8 mouse cellular contexts compared by ENCODE assay signal in genomic region chr17:23598582-23599552, GRCm38 (mm10). TPM values are rescaled to one million over a fixed set of nuclear protein-coding genes. Genes with fewer than 3 reads are reported as not detected.
DNase-seq lines count a peak whose midpoint lies in the region; ATAC-seq lines count a peak whose summit lies in the region.

Zfp13 (minus strand) TSS chr17:23599487.

- ATAC-seq in inflammation-experienced regulatory T-cells, adult 6 months, result peak; percentile 95
- peak; percentile 95 for ATAC-seq in megakaryocyte-erythroid progenitor cell, adult 5-6 weeks (replicated peaks; ENCODE audit: low FRiP score, low TSS enrichment, poor library complexity, severe bottlenecking)

- intact Hi-C loops in gastrocnemius, postnatal 14 days (cut with DNase I; ENCODE audit: low total_unique reads), result no loop called here
- intact Hi-C loops in left cerebral cortex, postnatal 10 days (cut with DNase I), result no loop called here

- peak; percentile 93 to 96 for DNase-seq in adrenal gland, adult (ENCODE audit: inconsistent age in 2 of 2, low spot score in 1 of 2)
- peak; percentile 95 for DNase-seq in embryo, embryonic 10.5 days (ENCODE audit: low spot score)
- DNase-seq in gastrocnemius, postnatal 14 days, result peak; percentile 84
- DNase-seq in left cerebral cortex, postnatal 10 days (ENCODE audit: extremely low spot score in 1 of 2, low spot score in 2 of 2), result peak; percentile 73 to 92
- peak; percentile 54 to 70 for DNase-seq in right cerebral cortex, postnatal 36 days (ENCODE audit: low spot score in 2 of 2)
- peak; percentile 95 for DNase-seq in yolk sac, embryonic 10.5 days (ENCODE audit: low spot score)

RNA-seq across cellular contexts. Expression of gene Zfp13, which starts in this region (rescaled TPM):
- 1 to 10 TPM; 4.9 TPM for total RNA-seq in gastrocnemius, postnatal 14 days (2021)
- under 1 TPM in 1 of 3 experiments, not detected in 2; 0.71 TPM for polyA plus RNA-seq in inflammation-experienced regulatory T-cells, adult 6 months (2017; shearing (Covaris generic))
- 10 to 100 TPM; 29.3 to 33.8 TPM for total RNA-seq in left cerebral cortex, postnatal 10 days (2021)
- total RNA-seq in megakaryocyte-erythroid progenitor cell, adult 5-6 weeks (2014; fragmentation: Nextera tagmentation), result not detected in 2 replicates
- not detected in 2 replicates for total RNA-seq in megakaryocyte-erythroid progenitor cell, adult 5-6 weeks (2017)

Comparison
In these comparisons a context has a peak if more than half of its experiments do, and no peak if none do; other contexts are left out.
1. Peak in every context shown above with its lines: DNase-seq and ATAC-seq.
2. RNA of gene Zfp13 (total RNA-seq): 29.3 to 33.8 TPM in left cerebral cortex, postnatal 10 days and 4.9 TPM in gastrocnemius, postnatal 14 days; not detected in megakaryocyte-erythroid progenitor cell, adult 5-6 weeks; every median in the first group is over 4 times any median in the second.
3. RNA of gene Zfp13 (total RNA-seq): 29.3 to 33.8 TPM in left cerebral cortex, postnatal 10 days; 4.9 TPM in gastrocnemius, postnatal 14 days; every median in the first group is over 4 times any median in the second.
4. Peak in ATAC-seq in inflammation-experienced regulatory T-cells, adult 6 months; RNA of the gene not detected or under 1 TPM.
5. Peak in ATAC-seq in megakaryocyte-erythroid progenitor cell, adult 5-6 weeks; RNA of the gene not detected or under 1 TPM.